Mouse (Mus musculus) E14TG2a.4 (cell line): ENCODE data around the gene Taf6.
"Not testable (repeated sequence)": the region's sequence is repeated elsewhere in the genome, so short reads cannot be mapped to it uniquely, and the experiment has no call there.

Source experiments
- H3K27me3 ChIP-seq: 2 replicates; pipeline ENCODE4 v1.6.1; 2014; ENCODE audit warnings: low read length, control low read depth; ENCODE audit not compliant: insufficient read depth
- H3K36me3 ChIP-seq: 2 replicates; pipeline ENCODE4 v1.6.1; 2014; ENCODE audit warnings: low read length, control low read depth; ENCODE audit not compliant: insufficient read depth
- H3K4me1 ChIP-seq: replicated peaks from 2 replicates; pipeline ENCODE4 v1.6.1; 2014; ENCODE audit warnings: low read depth, low read length, control low read depth
- H3K4me3 ChIP-seq: replicated peaks from 2 replicates; pipeline ENCODE4 v1.5.1; 2014; ENCODE audit warnings: mild to moderate bottlenecking, low read length
- H3K9me3 ChIP-seq: 2 replicates; pipeline ENCODE4 v1.6.1; 2014; ENCODE audit warnings: low read length, control low read depth
- CTCF ChIP-seq: conservative IDR thresholded peaks from 2 replicates; pipeline ENCODE4 v1.5.1; 2014; ENCODE audit warnings: low read length
- NANOG ChIP-seq: IDR thresholded peaks from 2 replicates; pipeline ENCODE4 v1.6.1; 2014; ENCODE audit warnings: borderline replicate concordance, low read length, mixed read lengths
- POU5F1 ChIP-seq: IDR thresholded peaks from 2 replicates; pipeline ENCODE4 v1.6.1; 2014; ENCODE audit warnings: low read length, borderline replicate concordance

Taf6 gene

GRCm38 (mm10) chr5:138222111-138222510 lies 34.9 kb upstream of the Taf6 start:
- no peaks in the 10 kb centered on the region for H3K27me3 ChIP-seq
- H3K4me1 ChIP-seq, result no peaks in the 10 kb centered on the region
- TF ChIP-seq NANOG (no peak), POU5F1 (no peak), CTCF (peak; percentile 95)
- peaks cover 2% of the 10 kb centered on the region for H3K9me3 ChIP-seq
- no peaks in the 10 kb centered on the region for H3K36me3 ChIP-seq
- no peak overlapping the region for H3K4me3 ChIP-seq

- no peak overlapping the region for H3K4me3 ChIP-seq
- H3K4me1 ChIP-seq, result no peaks in the 10 kb centered on the region
- peaks cover 12% of the 10 kb centered on the region for H3K9me3 ChIP-seq
- TF ChIP-seq NANOG, result no peak
- TF ChIP-seq CTCF, result no peak
- no peak for TF ChIP-seq POU5F1
- H3K36me3 ChIP-seq, result no peaks in the 10 kb centered on the region
- no peaks in the 10 kb centered on the region for H3K27me3 ChIP-seq
Observed at GRCm38 (mm10) chr5:138219864-138220263, 32.6 kb upstream of the Taf6 start.

GRCm38 (mm10) chr5:138216632-138217031 lies 29.4 kb upstream of the Taf6 start:
- not testable (repeated sequence) for H3K27me3 ChIP-seq, H3K36me3 ChIP-seq, H3K4me1 ChIP-seq
- H3K9me3 ChIP-seq, result peaks cover 35% of the 10 kb centered on the region
- peak overlapping the region; percentile 49 for H3K4me3 ChIP-seq

GRCm38 (mm10) chr5:138207873-138208272 lies 20.6 kb upstream of the Taf6 start:
- no peak overlapping the region for H3K4me3 ChIP-seq
- TF ChIP-seq NANOG (no peak), CTCF (no peak), POU5F1 (no peak)
- no peaks in the 10 kb centered on the region for H3K4me1 ChIP-seq
- no peaks in the 10 kb centered on the region for H3K27me3 ChIP-seq
- peaks cover 72% of the 10 kb centered on the region for H3K9me3 ChIP-seq
- H3K36me3 ChIP-seq, result no peaks in the 10 kb centered on the region

- Histone ChIP-seq H3K4me3 (no peak overlapping the region), H3K4me1 (no peaks in the 10 kb centered on the region), H3K27me3 (no peaks in the 10 kb centered on the region), H3K36me3 (no peaks in the 10 kb centered on the region), H3K9me3 (peaks cover 73% of the 10 kb centered on the region)
- no peak for TF ChIP-seq POU5F1
- no peak for TF ChIP-seq NANOG
- TF ChIP-seq CTCF, result no peak
Observed at GRCm38 (mm10) chr5:138207253-138207652, 20.0 kb upstream of the Taf6 start.

- TF ChIP-seq CTCF, result no peak
- no peak for TF ChIP-seq NANOG
- no peak for TF ChIP-seq POU5F1
- Histone ChIP-seq H3K9me3 (peaks cover 53% of the 10 kb centered on the region), H3K4me1 (no peaks in the 10 kb centered on the region), H3K36me3 (no peaks in the 10 kb centered on the region), H3K4me3 (no peak overlapping the region), H3K27me3 (no peaks in the 10 kb centered on the region)
Observed at GRCm38 (mm10) chr5:138202086-138202485, 14.8 kb upstream of the Taf6 start.

GRCm38 (mm10) chr5:138199576-138199975 lies 12.3 kb upstream of the Taf6 start:
- TF ChIP-seq CTCF, result no peak
- no peak for TF ChIP-seq POU5F1
- TF ChIP-seq NANOG, result no peak
- peaks cover 8% of the 10 kb centered on the region; the same call in 1 of the 2 replicates for H3K27me3 ChIP-seq

GRCm38 (mm10) chr5:138195463-138195862 lies 8.2 kb upstream of the Taf6 start:
- peaks cover 30% of the 10 kb centered on the region for H3K36me3 ChIP-seq
- no peak for TF ChIP-seq CTCF
- TF ChIP-seq NANOG, result no peak
- no peak for TF ChIP-seq POU5F1
- H3K4me1 ChIP-seq, result peaks cover 19% of the 10 kb centered on the region
- no peak overlapping the region; the same call in 1 of the 2 replicates for H3K4me3 ChIP-seq
- 0 out of 2 replicates have a peak, but pooled peaks cover 2% of the 10 kb centered on the region for H3K9me3 ChIP-seq
- H3K27me3 ChIP-seq, result peaks cover 9% of the 10 kb centered on the region; the same call in 1 of the 2 replicates

More at GRCm38 (mm10) chr5:138199576-138199975, 12.3 kb upstream of the Taf6 start:
- Histone ChIP-seq H3K9me3 (peaks cover 38% of the 10 kb centered on the region), H3K4me1 (peaks cover 13% of the 10 kb centered on the region), H3K4me3 (no peak overlapping the region), H3K36me3 (no peaks in the 10 kb centered on the region)

GRCm38 (mm10) chr5:138194755-138195345 lies 7.6 kb upstream of the Taf6 start:
- Histone ChIP-seq H3K4me3 (peak overlapping the region; percentile 91), H3K9me3 (no peaks in the 10 kb centered on the region), H3K4me1 (peaks cover 23% of the 10 kb centered on the region), H3K36me3 (peaks cover 36% of the 10 kb centered on the region), H3K27me3 (peaks cover 9% of the 10 kb centered on the region; the same call in 1 of the 2 replicates)
- no peak for TF ChIP-seq NANOG
- TF ChIP-seq POU5F1, result no peak
- TF ChIP-seq CTCF, result no peak
